Mouse (Mus musculus): ENCODE results near the gene A730071L15Rik. TPM values are rescaled to one million over a fixed set of nuclear protein-coding genes. Genes with fewer than 3 reads are reported as not detected.

A730071L15Rik gene
- total RNA-seq, 2 experiments from 2014 or later = not detected

DNA sequence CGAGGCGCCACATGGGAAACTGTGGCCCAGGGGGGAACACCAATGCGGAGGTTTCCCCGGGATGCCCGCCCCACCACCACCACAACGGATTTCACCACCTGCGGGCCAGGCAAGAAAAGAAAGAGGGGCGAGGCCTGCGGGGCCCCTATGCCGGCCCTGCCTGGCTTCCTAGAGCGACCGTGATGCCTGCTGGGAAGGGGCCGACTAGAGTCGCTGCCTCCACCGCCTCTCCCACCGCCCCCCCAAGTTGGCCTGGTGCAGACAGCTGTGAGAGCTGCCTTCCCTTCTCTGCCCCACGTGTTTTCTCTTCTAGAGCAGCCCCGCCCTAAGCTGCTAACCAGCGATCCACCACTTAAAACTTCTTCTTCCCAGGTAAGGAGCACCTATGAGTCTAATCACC is 44.9 kb downstream of the A730071L15Rik start:
- DNase-seq (ENCODE audit: low spot score in 2 of 2) = no peak
- intact Hi-C loops (cut with DNase I) = no loop called here

Other genes with a start within 250 kb of the A730071L15Rik start
- gene Gck, start 249.9 kb upstream of the A730071L15Rik start, total RNA-seq (2021) = 1 to 10 TPM; 1.6 to 2.1 TPM
- gene Ykt6, start 244.3 kb upstream of the A730071L15Rik start, total RNA-seq (2021) = 100 to 1,000 TPM in 1 of 2 experiments, 10 to 100 TPM in 1; 99.6 to 108 TPM
- gene Camk2b, start 133.7 kb upstream of the A730071L15Rik start, total RNA-seq (2021) = 100 to 1,000 TPM; 771 to 777 TPM
- gene Nudcd3, start 386 bp downstream of the A730071L15Rik start, total RNA-seq (2021) = 100 to 1,000 TPM; 128 to 129 TPM
- 1 to 10 TPM; 1.2 TPM for gene Npc1l1, start 30.1 kb downstream of the A730071L15Rik start, total RNA-seq (2021)
- 10 to 100 TPM; 46.2 to 47.3 TPM for gene Ddx56, start 67.7 kb downstream of the A730071L15Rik start, total RNA-seq (2021)
- 10 to 100 TPM; 78.2 to 81.7 TPM for gene Tmed4, start 74.8 kb downstream of the A730071L15Rik start, total RNA-seq (2021)
- gene Ogdh, start 91.6 kb downstream of the A730071L15Rik start, total RNA-seq (2021) = 100 to 1,000 TPM; 248 to 260 TPM
- gene Zmiz2, start 189.0 kb downstream of the A730071L15Rik start, total RNA-seq (2021) = 100 to 1,000 TPM; 202 to 213 TPM
- gene Ppia, start 215.4 kb downstream of the A730071L15Rik start, total RNA-seq (2021) = 1,000 to 10,000 TPM; 2,019 to 2,143 TPM
- gene H2afv, start 244.4 kb downstream of the A730071L15Rik start, total RNA-seq (2021) = 10 to 100 TPM; 29.5 to 34.4 TPM

All from left cerebral cortex, postnatal 14 days (tissue).